Mouse (Mus musculus) naive thymus-derived CD4-positive, alpha-beta T cell, adult 5 months (primary cell): ENCODE results near the gene Add1. TPM values are rescaled to one million over a fixed set of nuclear protein-coding genes. Genes with fewer than 3 reads are reported as not detected.

Experiments
- polyA plus RNA-seq: library from polyadenylated mRNA; unstranded; fragments of 100-300 nt; shearing (Covaris generic); gene quantifications from one replicate; pipeline ENCODE4 v1.2.1, GENCODE M21; 2017

Add1 gene
- polyA plus RNA-seq = 301 TPM

DNA sequence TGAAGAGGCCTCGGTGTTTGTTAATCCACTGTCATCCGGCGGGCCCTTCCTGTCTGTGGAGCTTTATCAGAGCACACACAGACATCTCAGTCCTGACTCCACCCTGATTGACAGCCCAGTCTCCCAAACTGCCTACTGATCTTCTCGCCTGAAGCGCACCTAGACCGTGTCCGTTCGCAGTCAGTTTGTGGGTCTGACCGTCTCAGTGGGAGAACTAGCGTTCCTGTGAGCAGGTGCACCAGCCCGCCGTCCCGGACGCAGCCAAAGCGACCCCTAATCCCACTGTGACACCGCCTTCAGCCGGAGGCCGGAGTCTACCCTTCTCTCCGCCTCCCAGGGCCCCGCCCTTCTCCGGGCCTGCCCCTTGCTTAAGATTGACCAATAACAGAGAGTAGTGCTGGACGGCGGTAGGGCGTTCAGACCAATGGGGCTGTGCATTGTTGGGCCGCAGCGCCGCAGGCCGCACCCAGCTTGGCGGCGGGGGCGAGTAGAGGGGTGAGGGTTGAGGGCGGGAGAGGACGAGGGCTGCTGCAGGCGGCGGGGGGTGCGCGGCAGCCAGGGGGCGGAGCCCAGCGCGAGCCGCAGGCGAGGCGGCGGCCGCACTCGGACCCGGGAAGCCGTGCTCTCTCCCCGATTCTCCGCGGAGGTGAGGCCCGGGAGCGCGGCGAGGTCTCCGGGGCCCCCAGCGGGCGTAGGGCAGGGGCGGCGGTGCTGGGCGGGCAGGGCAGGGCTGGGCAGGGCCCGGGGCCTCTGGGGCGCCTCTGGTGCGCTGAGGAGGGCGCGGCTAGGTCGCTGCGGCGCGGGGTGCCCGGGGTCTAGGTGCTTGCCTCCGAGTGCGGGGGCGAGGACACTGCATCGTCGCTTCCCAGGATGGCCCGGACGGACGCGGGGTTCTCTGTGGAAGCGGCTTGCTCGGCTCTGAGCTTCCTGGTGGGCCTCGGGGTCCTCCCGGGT is at the start of gene Add1:
TSS of gene Add1 (plus strand) at position 397 of the 954 bp plus-strand sequence.

DNA sequence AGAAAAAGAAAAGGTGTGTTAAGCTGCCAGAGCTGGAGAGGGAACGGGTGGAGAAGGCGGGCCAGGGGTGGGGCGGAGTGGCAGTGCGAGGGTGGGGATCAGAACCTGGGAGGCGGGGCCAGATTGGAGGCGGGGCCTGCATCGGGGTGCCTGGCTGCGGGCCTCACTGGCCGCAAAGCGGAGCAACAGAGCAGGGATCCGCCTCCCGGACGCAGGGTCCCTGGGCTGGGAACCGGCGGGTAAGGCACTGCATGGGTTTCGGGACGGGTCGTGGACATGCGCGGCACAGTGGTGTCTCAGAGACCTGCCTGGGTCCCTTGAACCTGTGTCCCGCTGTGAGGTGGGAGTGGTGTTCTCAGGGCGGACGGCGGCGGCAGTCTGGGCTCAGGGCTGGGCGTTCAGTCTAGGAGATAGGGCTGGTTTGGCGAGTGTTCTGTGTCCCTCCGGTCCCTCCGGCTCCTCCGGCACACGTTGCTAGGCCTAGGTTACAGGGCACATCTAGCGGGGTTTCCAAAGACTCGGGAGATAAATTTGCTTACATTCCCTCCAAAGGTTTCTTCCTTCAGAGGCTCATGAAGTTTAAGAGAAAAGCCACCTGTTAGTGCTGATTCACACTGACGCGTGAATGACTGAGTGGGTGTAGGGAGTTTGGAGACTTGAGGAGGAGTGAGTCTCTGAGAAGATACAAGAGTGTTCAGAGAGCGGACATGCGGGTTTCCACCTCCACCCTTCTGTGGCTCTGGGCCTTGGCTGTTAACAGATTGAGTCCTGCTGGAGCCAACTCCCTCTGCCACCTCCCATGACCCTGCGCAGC is 47.6 kb upstream of the Add1 start, which contains the start of gene Sh3bp2:
TSS of gene Sh3bp2 (plus strand) at position 176 of the 814 bp plus-strand sequence.

DNA sequence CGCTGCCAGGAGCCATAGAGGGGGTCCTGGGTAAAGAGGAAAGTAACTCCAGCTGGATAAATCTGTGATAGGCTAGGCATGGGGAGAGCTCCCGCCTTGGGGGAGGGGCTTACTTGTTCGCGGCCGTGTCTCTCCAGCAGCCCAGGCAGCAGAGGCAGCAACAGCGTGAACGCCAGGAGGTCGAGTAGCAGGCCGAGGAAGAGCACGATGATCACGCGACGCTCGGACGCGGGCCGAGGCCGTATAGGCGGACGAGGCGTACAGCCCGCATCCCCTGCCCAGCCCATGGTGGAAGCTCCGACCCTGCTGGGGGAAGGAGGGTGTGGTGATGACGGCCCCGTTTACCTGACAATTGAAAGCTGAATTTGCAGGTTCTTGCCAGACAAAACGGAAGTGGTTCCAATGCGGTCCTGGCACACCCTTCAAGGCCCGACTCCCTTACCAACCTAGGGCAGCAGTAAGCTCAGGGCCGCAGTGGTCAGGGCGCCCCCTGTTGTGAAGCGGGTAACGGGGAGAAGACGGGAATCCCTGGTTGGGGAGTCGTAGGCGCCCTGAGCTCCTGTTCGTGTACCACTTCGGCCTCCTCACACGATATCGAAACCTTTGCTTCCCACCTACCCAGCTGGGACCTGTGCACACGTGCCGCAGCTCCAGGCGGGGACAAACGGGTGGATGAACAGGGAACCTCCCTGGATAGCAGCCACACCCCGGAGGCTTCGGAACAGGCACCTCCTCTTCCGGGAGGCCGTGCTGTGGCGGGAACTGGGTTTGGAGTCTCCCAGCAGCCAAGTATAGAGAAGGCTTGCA is 63.2 kb downstream of the Add1 start, which contains the start of gene Mfsd10:
TSS of gene Mfsd10 (minus strand) at position 732 of the 807 bp plus-strand sequence.

DNA sequence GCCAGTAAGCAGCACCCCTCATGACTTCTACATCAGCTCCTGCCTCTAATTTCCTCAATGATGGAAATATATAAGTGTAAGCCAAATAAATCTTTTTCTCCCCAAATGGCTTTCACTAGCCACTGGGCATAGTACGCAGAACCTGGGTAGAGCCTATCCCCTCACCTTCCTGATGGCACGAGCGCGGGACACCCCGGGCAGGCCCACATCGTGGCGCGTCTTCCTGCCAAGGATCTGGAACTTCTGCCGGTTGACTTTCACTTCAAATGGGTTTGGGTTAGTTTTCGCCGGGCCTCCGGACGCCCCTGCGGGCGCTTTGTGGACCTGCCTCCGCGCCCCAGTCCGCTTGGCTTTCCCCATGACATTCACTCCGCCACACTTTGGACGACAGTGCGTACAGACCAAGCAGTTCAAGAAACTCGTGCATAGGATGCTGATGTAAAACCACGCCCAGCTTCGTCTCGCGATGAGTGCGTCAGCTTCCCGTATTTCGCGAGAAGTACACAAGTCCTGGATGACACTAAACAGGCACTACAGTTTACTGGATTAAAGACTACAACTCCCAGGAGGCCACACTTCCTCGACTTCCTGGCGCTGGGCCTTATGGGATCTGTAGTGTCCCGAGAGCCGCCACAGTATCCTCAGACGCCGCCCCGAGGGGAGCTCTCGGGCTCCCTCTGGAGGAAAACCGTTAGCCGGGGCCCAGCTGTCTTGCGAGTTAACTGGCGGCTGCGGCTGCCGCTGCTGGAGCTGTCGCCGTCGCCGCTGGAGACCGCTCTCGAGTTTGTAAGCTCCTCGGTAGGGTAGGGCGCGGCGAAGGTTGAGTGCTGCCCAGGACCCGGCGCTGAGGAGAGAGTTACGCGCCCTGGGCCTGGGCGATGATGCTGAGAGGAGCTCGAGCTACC is 86.5 kb downstream of the Add1 start, which contains the start of the genes Nop14 and Grk4:
TSS of gene Nop14 (minus strand) at position 463 of the 905 bp plus-strand sequence.
TSS of gene Grk4 (plus strand) at position 694 of the 905 bp plus-strand sequence.

Other genes starting within 250 kb of the Add1 start
- gene Rnf4, start 237.4 kb upstream of the Add1 start, polyA plus RNA-seq = 223 TPM
- gene Fam193a, start 203.7 kb upstream of the Add1 start, polyA plus RNA-seq = 22.0 TPM
- gene Tnip2, start 59.7 kb upstream of the Add1 start, polyA plus RNA-seq = 46.5 TPM
- gene Sh3bp2, start 47.8 kb upstream of the Add1 start, polyA plus RNA-seq = 3.2 TPM
- 56.5 TPM for gene Mfsd10, start 63.5 kb downstream of the Add1 start, polyA plus RNA-seq
- gene Nop14, start 86.5 kb downstream of the Add1 start, polyA plus RNA-seq = 69.5 TPM
- gene Grk4, start 86.7 kb downstream of the Add1 start, polyA plus RNA-seq = 4.9 TPM
- 21.4 TPM for gene Htt, start 188.1 kb downstream of the Add1 start, polyA plus RNA-seq